Mouse (Mus musculus) limb, embryonic 13.5 days (tissue): ENCODE results near the gene Syt14. TPM values are rescaled to one million over a fixed set of nuclear protein-coding genes. Genes with fewer than 3 reads are reported as not detected.

ENCODE experiments used
- ATAC-seq: fragments of 200-750 bp; cut with Nextera tagmentation; 2 replicates; pipeline ENCODE4 v1.8.0; 2017; ENCODE audit warnings: low read depth, moderate number of reproducible peaks, moderate TSS enrichment; ENCODE audit not compliant: low FRiP score
- H3K27ac ChIP-seq: fragments of 300-500 bp; sonication (generic); 2 replicates; pipeline ENCODE4 v1.5.1; 2015; ENCODE audit warnings: inconsistent platforms, mild to moderate bottlenecking, moderate library complexity
- H3K27me3 ChIP-seq: fragments of 300-500 bp; sonication (generic); 2 replicates; pipeline ENCODE4 v1.6.1; 2015; ENCODE audit warnings: mild to moderate bottlenecking, inconsistent platforms
- H3K36me3 ChIP-seq: fragments of 300-500 bp; sonication (generic); 2 replicates; pipeline ENCODE4 v1.6.1; 2015; ENCODE audit warnings: inconsistent platforms, mild to moderate bottlenecking, moderate library complexity
- H3K4me1 ChIP-seq: fragments of 300-500 bp; sonication (generic); 2 replicates; pipeline ENCODE4 v1.6.1; 2015; ENCODE audit warnings: inconsistent platforms
- H3K4me2 ChIP-seq: fragments of 300-500 bp; sonication (generic); replicated peaks from 2 replicates; pipeline ENCODE4 v1.6.1; 2015; ENCODE audit warnings: inconsistent platforms, mild to moderate bottlenecking, moderate library complexity
- H3K4me3 ChIP-seq: fragments of 300-500 bp; sonication (generic); 2 replicates; pipeline ENCODE4 v1.5.1; 2015; ENCODE audit warnings: moderate library complexity, mild to moderate bottlenecking, inconsistent platforms
- H3K9ac ChIP-seq: fragments of 300-500 bp; sonication (generic); 2 replicates; pipeline ENCODE4 v1.6.1; 2015; ENCODE audit warnings: mild to moderate bottlenecking, inconsistent platforms
- H3K9me3 ChIP-seq: fragments of 300-500 bp; sonication (generic); 2 replicates; pipeline ENCODE4 v1.6.1; 2016; ENCODE audit warnings: inconsistent platforms
- whole genome bisulfite sequencing: fragments of 180-500 bp; shearing (Covaris S2); methylation state at CpG from one replicate; pipeline ENCODE4 v1.1.7; 2015; 5-methylcytosine and 5-hydroxymethylcytosine counted together
- polyA plus RNA-seq: library from polyadenylated mRNA; unstranded; fragments of >200 nt; fragmentation: Nextera tagmentation; extraction: Ambion mirVana; gene quantifications from 2 replicates; pipeline ENCODE4 v1.2.1, GENCODE M21; 2015

The Syt14 gene
- polyA plus RNA-seq, 1 experiment from 2014 or later = 3.6 TPM

- Histone ChIP-seq H3K4me1 (no peaks in the 10 kb centered on the region), H3K9ac (no peak overlapping the region), H3K36me3 (0 out of 2 replicates have a peak, but pooled peaks cover 3% of the 10 kb centered on the region), H3K27ac (no peak overlapping the region), H3K4me2 (no peak overlapping the region), H3K9me3 (no peaks in the 10 kb centered on the region), H3K4me3 (no peak overlapping the region), H3K27me3 (no peaks in the 10 kb centered on the region)
- no peak for ATAC-seq
- 91% methylated on average over 3 of the region's 3 CpGs for WGBS
Observed at GRCm38 (mm10) chr1:192981658-192982057, 53.9 kb downstream of the Syt14 start.

GRCm38 (mm10) chr1:192981120-192981519, 54.5 kb downstream of the Syt14 start:
- Histone ChIP-seq H3K9ac (no peak overlapping the region), H3K4me3 (no peak overlapping the region), H3K4me2 (no peak overlapping the region), H3K36me3 (0 out of 2 replicates have a peak, but pooled peaks cover 3% of the 10 kb centered on the region), H3K4me1 (no peaks in the 10 kb centered on the region), H3K27ac (no peak overlapping the region), H3K27me3 (no peaks in the 10 kb centered on the region), H3K9me3 (no peaks in the 10 kb centered on the region)
- ATAC-seq = no peak
- 75% methylated on average over 1 of the region's 1 CpGs for WGBS

GRCm38 (mm10) chr1:192962323-192962722, 73.3 kb downstream of the Syt14 start:
- Histone ChIP-seq H3K36me3 (peaks cover 18% of the 10 kb centered on the region; the same call in 1 of the 2 replicates), H3K27me3 (no peaks in the 10 kb centered on the region), H3K4me1 (no peaks in the 10 kb centered on the region), H3K27ac (no peak overlapping the region), H3K9me3 (no peaks in the 10 kb centered on the region; the same call in 1 of the 2 replicates), H3K4me2 (no peak overlapping the region), H3K4me3 (no peak overlapping the region), H3K9ac (no peak overlapping the region)
- ATAC-seq = no peak
- whole genome bisulfite sequencing = 86% methylated on average over 5 of the region's 5 CpGs

GRCm38 (mm10) chr1:192947839-192948173, 87.8 kb downstream of the Syt14 start:
- no peaks in the 10 kb centered on the region for H3K36me3 ChIP-seq
- H3K4me2 ChIP-seq = no peak overlapping the region
- no peak overlapping the region for H3K9ac ChIP-seq
- no peak overlapping the region for H3K27ac ChIP-seq
- no peak overlapping the region for H3K4me3 ChIP-seq
- no peak for ATAC-seq
- no peaks in the 10 kb centered on the region for H3K4me1 ChIP-seq
- no peaks in the 10 kb centered on the region for H3K9me3 ChIP-seq
- 41% methylated on average over 2 of the region's 2 CpGs for WGBS
- no peaks in the 10 kb centered on the region for H3K27me3 ChIP-seq

GRCm38 (mm10) chr1:192947170-192947838, 88.3 kb downstream of the Syt14 start:
- ATAC-seq = no peak
- Histone ChIP-seq H3K27me3 (no peaks in the 10 kb centered on the region), H3K27ac (no peak overlapping the region), H3K36me3 (no peaks in the 10 kb centered on the region), H3K9me3 (no peaks in the 10 kb centered on the region), H3K9ac (no peak overlapping the region), H3K4me1 (no peaks in the 10 kb centered on the region), H3K4me3 (no peak overlapping the region), H3K4me2 (no peak overlapping the region)
- 79% methylated on average over 1 of the region's 1 CpGs for WGBS

- ATAC-seq = no peak
- no peak overlapping the region for H3K9ac ChIP-seq
- WGBS = 80% methylated on average over 2 of the region's 2 CpGs
Observed at GRCm38 (mm10) chr1:192939033-192939432, 96.5 kb downstream of the Syt14 start.

GRCm38 (mm10) chr1:192937956-192938355, 97.6 kb downstream of the Syt14 start:
- Histone ChIP-seq H3K9me3 (no peaks in the 10 kb centered on the region), H3K4me1 (no peaks in the 10 kb centered on the region), H3K4me2 (no peak overlapping the region), H3K9ac (no peak overlapping the region), H3K36me3 (peaks cover 3% of the 10 kb centered on the region; the same call in 1 of the 2 replicates), H3K27ac (no peak overlapping the region), H3K27me3 (no peaks in the 10 kb centered on the region), H3K4me3 (no peak overlapping the region)
- WGBS = 92% methylated on average over 2 of the region's 2 CpGs
- no peak for ATAC-seq

More at GRCm38 (mm10) chr1:192939033-192939432, 96.5 kb downstream of the Syt14 start:
- Histone ChIP-seq H3K27me3 (no peaks in the 10 kb centered on the region), H3K36me3 (peaks cover 3% of the 10 kb centered on the region; the same call in 1 of the 2 replicates), H3K27ac (no peak overlapping the region), H3K4me1 (no peaks in the 10 kb centered on the region), H3K4me2 (no peak overlapping the region), H3K9me3 (no peaks in the 10 kb centered on the region), H3K4me3 (no peak overlapping the region)

- ATAC-seq = no peak
- Histone ChIP-seq H3K9me3 (peaks cover 4% of the 10 kb centered on the region; the same call in 1 of the 2 replicates), H3K9ac (no peak overlapping the region), H3K36me3 (peaks cover 19% of the 10 kb centered on the region), H3K4me3 (no peak overlapping the region), H3K27ac (no peak overlapping the region), H3K27me3 (no peaks in the 10 kb centered on the region), H3K4me2 (no peak overlapping the region), H3K4me1 (no peaks in the 10 kb centered on the region)
- 86% methylated on average over 3 of the region's 3 CpGs for WGBS
Observed at GRCm38 (mm10) chr1:192931797-192932196, 103.8 kb downstream of the Syt14 start.

- ATAC-seq = no peak; the same call in 1 of the 2 replicates
- peaks cover 5% of the 10 kb centered on the region; the same call in 1 of the 2 replicates for H3K9me3 ChIP-seq
- WGBS = 55% methylated on average over 3 of the region's 3 CpGs
- H3K27me3 ChIP-seq = no peaks in the 10 kb centered on the region
- no peaks in the 10 kb centered on the region for H3K4me1 ChIP-seq
- H3K4me2 ChIP-seq = no peak overlapping the region
- H3K9ac ChIP-seq = no peak overlapping the region
- H3K4me3 ChIP-seq = no peak overlapping the region
- peaks cover 11% of the 10 kb centered on the region for H3K36me3 ChIP-seq
- H3K27ac ChIP-seq = no peak overlapping the region
Observed at GRCm38 (mm10) chr1:192912101-192912728, 123.4 kb downstream of the Syt14 start.

GRCm38 (mm10) chr1:192901516-192901915, 134.1 kb downstream of the Syt14 start:
- no peak overlapping the region for H3K4me2 ChIP-seq
- WGBS = 41% methylated on average over 2 of the region's 2 CpGs
- ATAC-seq = no peak
- H3K4me3 ChIP-seq = no peak overlapping the region
- H3K27ac ChIP-seq = no peak overlapping the region
- H3K4me1 ChIP-seq = peaks cover 8% of the 10 kb centered on the region
- H3K36me3 ChIP-seq = peaks cover 4% of the 10 kb centered on the region; the same call in 1 of the 2 replicates
- H3K9ac ChIP-seq = no peak overlapping the region
- H3K27me3 ChIP-seq = no peaks in the 10 kb centered on the region
- H3K9me3 ChIP-seq = no peaks in the 10 kb centered on the region; the same call in 1 of the 2 replicates

- Histone ChIP-seq H3K9me3 (no peaks in the 10 kb centered on the region; the same call in 1 of the 2 replicates), H3K36me3 (peaks cover 4% of the 10 kb centered on the region; the same call in 1 of the 2 replicates), H3K27ac (no peak overlapping the region), H3K4me1 (peaks cover 8% of the 10 kb centered on the region), H3K9ac (no peak overlapping the region), H3K4me2 (no peak overlapping the region), H3K27me3 (no peaks in the 10 kb centered on the region), H3K4me3 (no peak overlapping the region)
- ATAC-seq = no peak
- 16% methylated on average over 3 of the region's 3 CpGs for WGBS
Observed at GRCm38 (mm10) chr1:192900913-192901312, 134.7 kb downstream of the Syt14 start.

- H3K9ac ChIP-seq = no peak overlapping the region
- no peak for ATAC-seq
- WGBS = 6% methylated on average over 2 of the region's 2 CpGs
- H3K36me3 ChIP-seq = no peaks in the 10 kb centered on the region
- no peak overlapping the region for H3K27ac ChIP-seq
- no peak overlapping the region for H3K4me3 ChIP-seq
- H3K27me3 ChIP-seq = no peaks in the 10 kb centered on the region
- H3K9me3 ChIP-seq = no peaks in the 10 kb centered on the region
- peaks cover 8% of the 10 kb centered on the region for H3K4me1 ChIP-seq
- no peak overlapping the region for H3K4me2 ChIP-seq
Observed at GRCm38 (mm10) chr1:192898742-192899141, 136.8 kb downstream of the Syt14 start.
